Mouse (Mus musculus): Measurements from ENCODE around the gene Fli1. TPM values are rescaled to one million over a fixed set of nuclear protein-coding genes. Genes with fewer than 3 reads are reported as not detected.

Fli1 gene
- polyA plus RNA-seq, 1 experiment from 2014 or later: 5.5 TPM

GRCm38 (mm10) chr9:32543923-32544575 is 1.4 kb upstream of the Fli1 start:
- WGBS: 3% methylated on average over 8 of the region's 8 CpGs
- ATAC-seq (no peak), DNase-seq (ENCODE audit: low spot score) (no peak)

GRCm38 (mm10) chr9:32543040-32543581 is 450 bp upstream of the Fli1 start:
- Histone ChIP-seq H3K27ac (ENCODE audit: low read depth, low read length) (no peak overlapping the region), H3K36me3 (ENCODE audit: control insufficient read depth, insufficient read depth, low read length) (no peaks in the 10 kb centered on the region), H3K4me1 (ENCODE audit: control insufficient read depth, insufficient read depth, low read length) (peaks cover 15% of the 10 kb centered on the region), H3K4me2 (ENCODE audit: low read length) (peak overlapping the region; percentile 38), H3K27me3 (replicated peaks; ENCODE audit: control insufficient read depth, insufficient read depth, low read length) (peaks cover 90% of the 10 kb centered on the region), H3K9me3 (replicated peaks; ENCODE audit: control insufficient read depth, low read length) (no peaks in the 10 kb centered on the region), H3K9ac (ENCODE audit: low read length) (no peak overlapping the region), H3K4me3 (ENCODE audit: low read depth, low read length) (peak overlapping the region; percentile 4; the same call in 1 of the 2 replicates)
- ATAC-seq (no peak), DNase-seq (ENCODE audit: low spot score) (no peak)
- under 1% methylated on average over 18 of the region's 18 CpGs for WGBS

More at GRCm38 (mm10) chr9:32543923-32544575, 1.4 kb upstream of the Fli1 start:
- H3K4me3 ChIP-seq (ENCODE audit: low read depth, low read length): no peak overlapping the region
- no peak overlapping the region for H3K4me2 ChIP-seq (ENCODE audit: low read length)
- no peaks in the 10 kb centered on the region for H3K36me3 ChIP-seq (ENCODE audit: control insufficient read depth, insufficient read depth, low read length)
- no peak overlapping the region for H3K27ac ChIP-seq (ENCODE audit: low read depth, low read length)
- H3K27me3 ChIP-seq (replicated peaks; ENCODE audit: control insufficient read depth, insufficient read depth, low read length): peaks cover 89% of the 10 kb centered on the region
- no peak overlapping the region for H3K9ac ChIP-seq (ENCODE audit: low read length)
- no peaks in the 10 kb centered on the region for H3K9me3 ChIP-seq (replicated peaks; ENCODE audit: control insufficient read depth, low read length)
- H3K4me1 ChIP-seq (ENCODE audit: control insufficient read depth, insufficient read depth, low read length): peaks cover 15% of the 10 kb centered on the region

GRCm38 (mm10) chr9:32541223-32541901 is 1.3 kb downstream of the Fli1 start:
- Histone ChIP-seq H3K9ac (ENCODE audit: low read length) (peak overlapping the region; percentile 58), H3K36me3 (ENCODE audit: control insufficient read depth, insufficient read depth, low read length) (no peaks in the 10 kb centered on the region), H3K4me3 (ENCODE audit: low read depth, low read length) (peak overlapping the region; percentile 45), H3K27me3 (replicated peaks; ENCODE audit: control insufficient read depth, insufficient read depth, low read length) (peaks cover 82% of the 10 kb centered on the region), H3K27ac (ENCODE audit: low read depth, low read length) (peak overlapping the region; percentile 52; the same call in 1 of the 2 replicates), H3K4me2 (ENCODE audit: low read length) (peak overlapping the region; percentile 89), H3K4me1 (ENCODE audit: control insufficient read depth, insufficient read depth, low read length) (peaks cover 15% of the 10 kb centered on the region), H3K9me3 (replicated peaks; ENCODE audit: control insufficient read depth, low read length) (no peaks in the 10 kb centered on the region)
- no peak for DNase-seq (ENCODE audit: low spot score)
- WGBS: 1% methylated on average over 30 of the region's 30 CpGs
- ATAC-seq: no peak

- H3K4me3 ChIP-seq (ENCODE audit: low read depth, low read length): peak overlapping the region; percentile 45
- H3K27me3 ChIP-seq (replicated peaks; ENCODE audit: control insufficient read depth, insufficient read depth, low read length): peaks cover 75% of the 10 kb centered on the region
- DNase-seq (ENCODE audit: low spot score): peak; percentile 39
- peak overlapping the region; percentile 52; the same call in 1 of the 2 replicates for H3K27ac ChIP-seq (ENCODE audit: low read depth, low read length)
- peaks cover 15% of the 10 kb centered on the region for H3K4me1 ChIP-seq (ENCODE audit: control insufficient read depth, insufficient read depth, low read length)
- peak; percentile 75 for ATAC-seq
- no peaks in the 10 kb centered on the region for H3K9me3 ChIP-seq (replicated peaks; ENCODE audit: control insufficient read depth, low read length)
- H3K9ac ChIP-seq (ENCODE audit: low read length): peak overlapping the region; percentile 58
- H3K36me3 ChIP-seq (ENCODE audit: control insufficient read depth, insufficient read depth, low read length): no peaks in the 10 kb centered on the region
- under 1% methylated on average over 68 of the region's 70 CpGs for WGBS
- H3K4me2 ChIP-seq (ENCODE audit: low read length): peak overlapping the region; percentile 89
Observed at GRCm38 (mm10) chr9:32540406-32541222, 2.0 kb downstream of the Fli1 start.

- peak overlapping the region; percentile 45 for H3K4me3 ChIP-seq (ENCODE audit: low read depth, low read length)
- peak overlapping the region; percentile 89 for H3K4me2 ChIP-seq (ENCODE audit: low read length)
- no peak overlapping the region for H3K27ac ChIP-seq (ENCODE audit: low read depth, low read length)
- DNase-seq (ENCODE audit: low spot score) (no peak), ATAC-seq (peak; percentile 30)
- peaks cover 15% of the 10 kb centered on the region for H3K4me1 ChIP-seq (ENCODE audit: control insufficient read depth, insufficient read depth, low read length)
- peak overlapping the region; percentile 58; the same call in 1 of the 2 replicates for H3K9ac ChIP-seq (ENCODE audit: low read length)
- no peaks in the 10 kb centered on the region for H3K36me3 ChIP-seq (ENCODE audit: control insufficient read depth, insufficient read depth, low read length)
- H3K9me3 ChIP-seq (replicated peaks; ENCODE audit: control insufficient read depth, low read length): no peaks in the 10 kb centered on the region
- WGBS: 3% methylated on average over 13 of the region's 13 CpGs
- peaks cover 69% of the 10 kb centered on the region for H3K27me3 ChIP-seq (replicated peaks; ENCODE audit: control insufficient read depth, insufficient read depth, low read length)
Observed at GRCm38 (mm10) chr9:32540061-32540405, 2.6 kb downstream of the Fli1 start.

GRCm38 (mm10) chr9:32539321-32539761 is 3.3 kb downstream of the Fli1 start:
- Histone ChIP-seq H3K4me3 (ENCODE audit: low read depth, low read length) (no peak overlapping the region), H3K4me2 (ENCODE audit: low read length) (no peak overlapping the region), H3K4me1 (ENCODE audit: control insufficient read depth, insufficient read depth, low read length) (peaks cover 15% of the 10 kb centered on the region), H3K27ac (ENCODE audit: low read depth, low read length) (no peak overlapping the region), H3K9me3 (replicated peaks; ENCODE audit: control insufficient read depth, low read length) (no peaks in the 10 kb centered on the region), H3K36me3 (ENCODE audit: control insufficient read depth, insufficient read depth, low read length) (no peaks in the 10 kb centered on the region), H3K9ac (ENCODE audit: low read length) (no peak overlapping the region), H3K27me3 (replicated peaks; ENCODE audit: control insufficient read depth, insufficient read depth, low read length) (peaks cover 62% of the 10 kb centered on the region)
- 31% methylated on average over 3 of the region's 3 CpGs for WGBS
- no peak for ATAC-seq
- no peak for DNase-seq (ENCODE audit: low spot score)

GRCm38 (mm10) chr9:32538124-32538523 is 4.5 kb downstream of the Fli1 start:
- no peak overlapping the region for H3K4me3 ChIP-seq (ENCODE audit: low read depth, low read length)
- H3K27ac ChIP-seq (ENCODE audit: low read depth, low read length): no peak overlapping the region
- no peaks in the 10 kb centered on the region for H3K9me3 ChIP-seq (replicated peaks; ENCODE audit: control insufficient read depth, low read length)
- H3K9ac ChIP-seq (ENCODE audit: low read length): no peak overlapping the region
- WGBS: 82% methylated on average over 5 of the region's 5 CpGs
- no peaks in the 10 kb centered on the region for H3K36me3 ChIP-seq (ENCODE audit: control insufficient read depth, insufficient read depth, low read length)
- H3K27me3 ChIP-seq (replicated peaks; ENCODE audit: control insufficient read depth, insufficient read depth, low read length): peaks cover 50% of the 10 kb centered on the region
- no peak for DNase-seq (ENCODE audit: low spot score)
- peaks cover 14% of the 10 kb centered on the region for H3K4me1 ChIP-seq (ENCODE audit: control insufficient read depth, insufficient read depth, low read length)
- H3K4me2 ChIP-seq (ENCODE audit: low read length): no peak overlapping the region
- ATAC-seq: no peak

- peaks cover 45% of the 10 kb centered on the region for H3K27me3 ChIP-seq (replicated peaks; ENCODE audit: control insufficient read depth, insufficient read depth, low read length)
- peaks cover 10% of the 10 kb centered on the region for H3K4me1 ChIP-seq (ENCODE audit: control insufficient read depth, insufficient read depth, low read length)
- no peak overlapping the region for H3K4me3 ChIP-seq (ENCODE audit: low read depth, low read length)
- DNase-seq (ENCODE audit: low spot score) (no peak), ATAC-seq (no peak)
- H3K4me2 ChIP-seq (ENCODE audit: low read length): no peak overlapping the region
- no peaks in the 10 kb centered on the region for H3K36me3 ChIP-seq (ENCODE audit: control insufficient read depth, insufficient read depth, low read length)
- no peaks in the 10 kb centered on the region for H3K9me3 ChIP-seq (replicated peaks; ENCODE audit: control insufficient read depth, low read length)
- WGBS: 85% methylated on average over 6 of the region's 6 CpGs
- no peak overlapping the region for H3K27ac ChIP-seq (ENCODE audit: low read depth, low read length)
- no peak overlapping the region for H3K9ac ChIP-seq (ENCODE audit: low read length)
Observed at GRCm38 (mm10) chr9:32537706-32538105, 5.0 kb downstream of the Fli1 start.

Data from forebrain, embryonic 14.5 days (tissue).